Mouse (Mus musculus) olfactory bulb, adult 2 months (tissue): Measurements from ENCODE around the gene Spata1. TPM values are rescaled to one million over a fixed set of nuclear protein-coding genes. Genes with fewer than 3 reads are reported as not detected.

Source experiments
- H3K27ac ChIP-seq: fragments of 200-500 bp; 2 replicates; pipeline ENCODE4 v1.5.1; 2012; ENCODE audit warnings: low read depth, low read length; ENCODE audit not compliant: insufficient read depth
- H3K4me1 ChIP-seq: fragments of 200-500 bp; 2 replicates; pipeline ENCODE4 v1.6.1; 2012; ENCODE audit warnings: low read length; ENCODE audit not compliant: control insufficient read depth, insufficient read depth
- H3K4me3 ChIP-seq: fragments of 200-500 bp; 2 replicates; pipeline ENCODE4 v1.5.1; 2012; ENCODE audit warnings: mild to moderate bottlenecking, low read depth, low read length, moderate library complexity; ENCODE audit not compliant: insufficient read depth
- CTCF ChIP-seq: fragments of 200-500 bp; IDR thresholded peaks from 2 replicates; pipeline ENCODE4 v1.5.1; 2012; ENCODE audit warnings: low read depth, mild to moderate bottlenecking, low read length, moderate library complexity; ENCODE audit not compliant: insufficient read depth
- POLR2A ChIP-seq: fragments of 200-500 bp; IDR thresholded peaks from 2 replicates; pipeline ENCODE4 v1.6.1; 2012; ENCODE audit warnings: mild to moderate bottlenecking, low read depth, low read length, moderate library complexity; ENCODE audit not compliant: insufficient read depth
- WGBS: fragments of 180-500 bp; shearing (Covaris S2); methylation state at CpG from one replicate; pipeline ENCODE4 v1.1.7; 2018; 5-methylcytosine and 5-hydroxymethylcytosine counted together
- polyA plus RNA-seq: library from polyadenylated mRNA; stranded (reverse); fragments of >200 nt; gene quantifications from 2 replicates; pipeline ENCODE4 v1.2.4, GENCODE M21; 2012; ENCODE audit warnings: low replicate concordance; ENCODE audit not compliant: missing spikeins, insufficient read depth, insufficient read length

Spata1 gene
- polyA plus RNA-seq, 1 experiment: not detected

GRCm38 (mm10) chr3:146419534-146419933 is 80.0 kb downstream of the Spata1 start:
- WGBS: 85% methylated on average over 9 of the region's 9 CpGs
- TF ChIP-seq POLR2A (no peak), CTCF (no peak)
- Histone ChIP-seq H3K4me1 (peaks cover 1% of the 10 kb centered on the region), H3K27ac (no peak overlapping the region), H3K4me3 (no peak overlapping the region)

- no peak for TF ChIP-seq CTCF
- no peak for TF ChIP-seq POLR2A
- peaks cover 5% of the 10 kb centered on the region for H3K4me1 ChIP-seq
- H3K4me3 ChIP-seq: no peak overlapping the region
- WGBS: 91% methylated on average over 7 of the region's 7 CpGs
- no peak overlapping the region for H3K27ac ChIP-seq
These were observed 80.7 kb downstream of the Spata1 start for GRCm38 (mm10) chr3:146418901-146419300.

- H3K27ac ChIP-seq: no peak overlapping the region
- TF ChIP-seq CTCF (no peak), POLR2A (no peak)
- no peak overlapping the region for H3K4me3 ChIP-seq
- H3K4me1 ChIP-seq: peaks cover 8% of the 10 kb centered on the region
- WGBS: 95% methylated on average over 8 of the region's 8 CpGs
These were observed 81.7 kb downstream of the Spata1 start for GRCm38 (mm10) chr3:146417873-146418272.

- TF ChIP-seq POLR2A: no peak
- TF ChIP-seq CTCF: no peak
- Histone ChIP-seq H3K4me3 (no peak overlapping the region), H3K27ac (no peak overlapping the region), H3K4me1 (peaks cover 13% of the 10 kb centered on the region)
- WGBS: 90% methylated on average over 12 of the region's 12 CpGs
These were observed 85.0 kb downstream of the Spata1 start for GRCm38 (mm10) chr3:146414555-146414954.

GRCm38 (mm10) chr3:146413992-146414391 is 85.6 kb downstream of the Spata1 start:
- H3K27ac ChIP-seq: no peak overlapping the region
- 77% methylated on average over 4 of the region's 4 CpGs for WGBS
- TF ChIP-seq CTCF: no peak
- TF ChIP-seq POLR2A: no peak

GRCm38 (mm10) chr3:146413016-146413415 is 86.5 kb downstream of the Spata1 start:
- Histone ChIP-seq H3K4me3 (no peak overlapping the region), H3K4me1 (peaks cover 13% of the 10 kb centered on the region), H3K27ac (no peak overlapping the region)
- TF ChIP-seq CTCF: no peak
- TF ChIP-seq POLR2A: no peak
- WGBS: 85% methylated on average over 13 of the region's 13 CpGs

More at GRCm38 (mm10) chr3:146413992-146414391, 85.6 kb downstream of the Spata1 start:
- Histone ChIP-seq H3K4me1 (peaks cover 13% of the 10 kb centered on the region), H3K4me3 (no peak overlapping the region)

- no peak overlapping the region for H3K27ac ChIP-seq
- no peak overlapping the region for H3K4me3 ChIP-seq
- H3K4me1 ChIP-seq: peaks cover 13% of the 10 kb centered on the region
- WGBS: 89% methylated on average over 7 of the region's 7 CpGs
- TF ChIP-seq CTCF (no peak), POLR2A (no peak)
These were observed 87.1 kb downstream of the Spata1 start for GRCm38 (mm10) chr3:146412480-146412879.

GRCm38 (mm10) chr3:146412008-146412407 is 87.5 kb downstream of the Spata1 start:
- WGBS: 70% methylated on average over 2 of the region's 2 CpGs
- H3K4me3 ChIP-seq: no peak overlapping the region
- TF ChIP-seq POLR2A (no peak), CTCF (no peak)
- H3K4me1 ChIP-seq: peaks cover 17% of the 10 kb centered on the region
- no peak overlapping the region for H3K27ac ChIP-seq

DNA sequence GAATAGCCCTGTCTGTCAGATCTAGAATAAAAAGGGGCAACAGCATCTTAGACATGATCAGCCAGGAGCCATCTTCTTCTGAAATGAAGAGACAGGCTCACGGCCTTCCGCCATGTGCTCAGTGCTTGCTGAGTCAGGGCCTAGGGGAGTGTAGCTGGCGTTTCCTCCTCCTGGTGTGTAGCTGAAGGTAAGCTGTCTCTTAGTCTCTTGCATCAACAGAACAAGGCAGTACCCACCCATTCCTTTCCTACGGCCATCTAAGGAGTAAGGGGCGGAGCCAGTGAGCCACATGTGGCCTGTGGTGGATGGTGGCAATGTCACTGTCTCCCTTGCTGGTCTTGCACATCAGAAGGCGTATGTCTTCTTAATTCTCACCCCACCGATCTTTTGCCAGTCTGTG is 89.4 kb downstream of the Spata1 start:
- WGBS: 84% methylated on average over 7 of the region's 7 CpGs
- TF ChIP-seq POLR2A (no peak), CTCF (no peak)
- H3K27ac ChIP-seq: no peak overlapping the region
- peaks cover 21% of the 10 kb centered on the region for H3K4me1 ChIP-seq
- no peak overlapping the region for H3K4me3 ChIP-seq

Other genes starting within 250 kb of the Spata1 start
- gene Ssx2ip, start 95.1 kb downstream of the Spata1 start, polyA plus RNA-seq: not detected in 2 replicates
- not detected in 2 replicates for gene Ctbs, start 50.0 kb downstream of the Spata1 start, polyA plus RNA-seq
- not detected in 2 replicates for gene Gng5, start 54 bp upstream of the Spata1 start, polyA plus RNA-seq
- not detected in 2 replicates for gene Rpf1, start 21.7 kb upstream of the Spata1 start, polyA plus RNA-seq
- not detected in 2 replicates for gene Uox, start 70.7 kb upstream of the Spata1 start, polyA plus RNA-seq
- gene Dnase2b, start 115.8 kb upstream of the Spata1 start, polyA plus RNA-seq: not detected in 2 replicates
- not detected in 2 replicates for gene 4930503B20Rik, start 151.6 kb upstream of the Spata1 start, polyA plus RNA-seq
- not detected in 2 replicates for gene Samd13, start 185.8 kb upstream of the Spata1 start, polyA plus RNA-seq